Mouse (Mus musculus) common myeloid progenitor, adult 5-6 weeks (primary cell): ENCODE measurements around the gene Cmc1. TPM values are rescaled to one million over a fixed set of nuclear protein-coding genes. Genes with fewer than 3 reads are reported as not detected.
A peak's percentile ranks its signal among the peaks of the same experiment; 100 is the strongest.

Experiments
- ATAC-seq: replicated peaks from 2 replicates; pipeline ENCODE4 v1.8.0; 2016; ENCODE audit warnings: low read depth, mild to moderate bottlenecking, moderate TSS enrichment, inconsistent platforms; ENCODE audit not compliant: poor library complexity, severe bottlenecking
- total RNA-seq: library from RNA; stranded (forward); fragments of 200-1000, 187-1606 nt; gene quantifications from 2 replicates; pipeline ENCODE4 v1.2.3, GENCODE M21; 2017

Gene Cmc1
- total RNA-seq, 1 experiment from 2014 or later: 116 TPM

GRCm38 (mm10) chr9:118040218-118041021, 109.6 kb downstream of the Cmc1 start, which contains the start of gene Azi2:
Azi2 (plus strand) TSS chr9:118040499.
- peak; percentile 96 for ATAC-seq

- no peak for ATAC-seq
These were observed 115.0 kb downstream of the Cmc1 start for GRCm38 (mm10) chr9:118034990-118035389.

GRCm38 (mm10) chr9:118031694-118032093, 118.3 kb downstream of the Cmc1 start:
- no peak for ATAC-seq

GRCm38 (mm10) chr9:118030252-118030651, 119.7 kb downstream of the Cmc1 start:
- ATAC-seq: no peak

- peak; percentile 63 for ATAC-seq
These were observed 120.5 kb downstream of the Cmc1 start for GRCm38 (mm10) chr9:118029490-118029889.

GRCm38 (mm10) chr9:118024966-118025365, 125.0 kb downstream of the Cmc1 start:
- ATAC-seq: no peak

Other genes with a start within 250 kb of the Cmc1 start
- gene Azi2, start 109.7 kb downstream of the Cmc1 start, total RNA-seq: 54.8 and 55.5 TPM in 2 replicates